Mouse (Mus musculus): ENCODE results near the gene Wnt7b. TPM values are rescaled to one million over a fixed set of nuclear protein-coding genes. Genes with fewer than 3 reads are reported as not detected.

Gene Wnt7b
- polyA plus RNA-seq, 1 experiment from 2014 or later, result 0.66 TPM

GRCm38 (mm10) chr15:85488900-85489299, 93.4 kb downstream of the Wnt7b start:
- no peak overlapping the region for H3K9ac ChIP-seq (ENCODE audit: low read depth, low read length)
- ATAC-seq, result no peak
- 0 out of 2 replicates have a peak, but pooled peaks cover 3% of the 10 kb centered on the region for H3K27me3 ChIP-seq (replicated peaks; ENCODE audit: control insufficient read depth, insufficient read depth, low read length)
- H3K36me3 ChIP-seq (ENCODE audit: control insufficient read depth, insufficient read depth, low read length), result no peaks in the 10 kb centered on the region
- no peak overlapping the region for H3K4me3 ChIP-seq (ENCODE audit: low read length)
- WGBS, result 78% methylated on average over 10 of the region's 10 CpGs
- no peaks in the 10 kb centered on the region for H3K4me1 ChIP-seq (ENCODE audit: control insufficient read depth, insufficient read depth, low read length)
- no peaks in the 10 kb centered on the region for H3K9me3 ChIP-seq (ENCODE audit: control insufficient read depth, low read length)
- H3K27ac ChIP-seq (ENCODE audit: low read length), result no peak overlapping the region
- no peak overlapping the region for H3K4me2 ChIP-seq (ENCODE audit: low read depth, low read length)

Other genes with a start within 250 kb of the Wnt7b start
- gene Atxn10, start 246.2 kb downstream of the Wnt7b start, polyA plus RNA-seq (2015; fragmentation: Nextera tagmentation; extraction: Ambion mirVana), result 179 and 194 TPM in 2 replicates
- gene 7530416G11Rik, start 79.2 kb downstream of the Wnt7b start, polyA plus RNA-seq (2015; fragmentation: Nextera tagmentation; extraction: Ambion mirVana), result not detected in 2 replicates
- 31.0 and 37.6 TPM in 2 replicates for gene Ppara, start 152.5 kb upstream of the Wnt7b start, polyA plus RNA-seq (2015; fragmentation: Nextera tagmentation; extraction: Ambion mirVana)
- 58.2 and 62.2 TPM in 2 replicates for gene Cdpf1, start 229.2 kb upstream of the Wnt7b start, polyA plus RNA-seq (2015; fragmentation: Nextera tagmentation; extraction: Ambion mirVana)
- gene Pkdrej, start 239.3 kb upstream of the Wnt7b start, polyA plus RNA-seq (2015; fragmentation: Nextera tagmentation; extraction: Ambion mirVana), result 0.17 and 0.18 TPM in 2 replicates
- 13.4 and 15.1 TPM in 2 replicates for gene Ttc38, start 249.8 kb upstream of the Wnt7b start, polyA plus RNA-seq (2015; fragmentation: Nextera tagmentation; extraction: Ambion mirVana)

Measured in intestine, embryonic 16.5 days (tissue).